Mouse (Mus musculus): ENCODE data around the gene Gm12216.

GRCm38 (mm10) chr11:53813001-53813868 is 45.8 kb downstream of the Gm12216 start:
- TF ChIP-seq ZNF384 (IDR thresholded peaks at IDR 0.05; ENCODE audit: low read depth, low read length) (no peak), ZC3H11A (IDR thresholded peaks at IDR 0.05; ENCODE audit: borderline replicate concordance, low read depth, low read length) (no peak), MAFK (IDR thresholded peaks at IDR 0.05; ENCODE audit: insufficient read depth, low read depth, low read length) (no peak), CHD2 (IDR thresholded peaks at IDR 0.05; ENCODE audit: low read depth, low read length) (no peak)

Data from ES-E14 (cell line).